Mouse (Mus musculus): Measurements from ENCODE around the gene Tex9. TPM values are rescaled to one million over a fixed set of nuclear protein-coding genes. Genes with fewer than 3 reads are reported as not detected.

Tex9 gene
- polyA plus RNA-seq, 1 experiment from 2014 or later = 17.9 TPM

GRCm38 (mm10) chr9:72493984-72494685 lies 2.1 kb upstream of the Tex9 start:
- Histone ChIP-seq H3K9me3 (ENCODE audit: control insufficient read depth, low read length) (no peaks in the 10 kb centered on the region), H3K27ac (ENCODE audit: low read depth, low read length) (no peak overlapping the region), H3K4me2 (no peak overlapping the region), H3K27me3 (replicated peaks; ENCODE audit: control insufficient read depth, insufficient read depth, low read length) (no peaks in the 10 kb centered on the region), H3K9ac (ENCODE audit: low read depth, low read length) (no peak overlapping the region), H3K4me1 (replicated peaks; ENCODE audit: control insufficient read depth, insufficient read depth, low read length) (peaks cover 7% of the 10 kb centered on the region; the same call in 1 of the 2 replicates), H3K36me3 (ENCODE audit: control insufficient read depth, insufficient read depth, low read length) (no peaks in the 10 kb centered on the region), H3K4me3 (ENCODE audit: low read depth, low read length) (no peak overlapping the region)
- DNase-seq (ENCODE audit: low spot score) (no peak), ATAC-seq (replicated peaks; ENCODE audit: low FRiP score) (no peak)
- WGBS = 79% methylated on average over 3 of the region's 3 CpGs

- H3K4me2 ChIP-seq = no peak overlapping the region
- no peak for ATAC-seq (replicated peaks; ENCODE audit: low FRiP score)
- DNase-seq (ENCODE audit: low spot score) = no peak
- H3K36me3 ChIP-seq (ENCODE audit: control insufficient read depth, insufficient read depth, low read length) = no peaks in the 10 kb centered on the region
- H3K9me3 ChIP-seq (ENCODE audit: control insufficient read depth, low read length) = no peaks in the 10 kb centered on the region
- no peak overlapping the region for H3K4me3 ChIP-seq (ENCODE audit: low read depth, low read length)
- WGBS = 79% methylated on average over 2 of the region's 2 CpGs
- no peaks in the 10 kb centered on the region for H3K27me3 ChIP-seq (replicated peaks; ENCODE audit: control insufficient read depth, insufficient read depth, low read length)
- no peak overlapping the region for H3K27ac ChIP-seq (ENCODE audit: low read depth, low read length)
- peaks cover 10% of the 10 kb centered on the region; the same call in 1 of the 2 replicates for H3K4me1 ChIP-seq (replicated peaks; ENCODE audit: control insufficient read depth, insufficient read depth, low read length)
- no peak overlapping the region for H3K9ac ChIP-seq (ENCODE audit: low read depth, low read length)
These were observed 1.5 kb upstream of the Tex9 start for GRCm38 (mm10) chr9:72493465-72493864.

GRCm38 (mm10) chr9:72491559-72492193 lies 336 bp downstream of the Tex9 start:
- Histone ChIP-seq H3K9me3 (ENCODE audit: control insufficient read depth, low read length) (no peaks in the 10 kb centered on the region), H3K9ac (ENCODE audit: low read depth, low read length) (peak overlapping the region; percentile 61), H3K4me2 (peak overlapping the region; percentile 68), H3K4me1 (replicated peaks; ENCODE audit: control insufficient read depth, insufficient read depth, low read length) (peaks cover 14% of the 10 kb centered on the region), H3K27me3 (replicated peaks; ENCODE audit: control insufficient read depth, insufficient read depth, low read length) (no peaks in the 10 kb centered on the region), H3K36me3 (ENCODE audit: control insufficient read depth, insufficient read depth, low read length) (no peaks in the 10 kb centered on the region), H3K27ac (ENCODE audit: low read depth, low read length) (peak overlapping the region; percentile 33), H3K4me3 (ENCODE audit: low read depth, low read length) (peak overlapping the region; percentile 67)
- WGBS = under 1% methylated on average over 32 of the region's 32 CpGs
- ATAC-seq (replicated peaks; ENCODE audit: low FRiP score) (peak; percentile 95), DNase-seq (ENCODE audit: low spot score) (peak; percentile 89)

GRCm38 (mm10) chr9:72489131-72489530 lies 2.9 kb downstream of the Tex9 start:
- Histone ChIP-seq H3K4me2 (no peak overlapping the region), H3K27me3 (replicated peaks; ENCODE audit: control insufficient read depth, insufficient read depth, low read length) (no peaks in the 10 kb centered on the region), H3K4me3 (ENCODE audit: low read depth, low read length) (no peak overlapping the region), H3K27ac (ENCODE audit: low read depth, low read length) (no peak overlapping the region; the same call in 1 of the 2 replicates), H3K9me3 (ENCODE audit: control insufficient read depth, low read length) (no peaks in the 10 kb centered on the region), H3K9ac (ENCODE audit: low read depth, low read length) (no peak overlapping the region), H3K4me1 (replicated peaks; ENCODE audit: control insufficient read depth, insufficient read depth, low read length) (peaks cover 14% of the 10 kb centered on the region), H3K36me3 (ENCODE audit: control insufficient read depth, insufficient read depth, low read length) (0 out of 2 replicates have a peak, but pooled peaks cover 3% of the 10 kb centered on the region)
- ATAC-seq (replicated peaks; ENCODE audit: low FRiP score) (no peak), DNase-seq (ENCODE audit: low spot score) (no peak)
- 82% methylated on average over 5 of the region's 5 CpGs for WGBS

- Histone ChIP-seq H3K36me3 (ENCODE audit: control insufficient read depth, insufficient read depth, low read length) (0 out of 2 replicates have a peak, but pooled peaks cover 3% of the 10 kb centered on the region), H3K4me2 (peak overlapping the region; percentile 16; the same call in 1 of the 2 replicates), H3K9me3 (ENCODE audit: control insufficient read depth, low read length) (no peaks in the 10 kb centered on the region), H3K27me3 (replicated peaks; ENCODE audit: control insufficient read depth, insufficient read depth, low read length) (no peaks in the 10 kb centered on the region), H3K4me1 (replicated peaks; ENCODE audit: control insufficient read depth, insufficient read depth, low read length) (peaks cover 14% of the 10 kb centered on the region), H3K9ac (ENCODE audit: low read depth, low read length) (no peak overlapping the region), H3K27ac (ENCODE audit: low read depth, low read length) (no peak overlapping the region), H3K4me3 (ENCODE audit: low read depth, low read length) (no peak overlapping the region)
- no peak for ATAC-seq (replicated peaks; ENCODE audit: low FRiP score)
- DNase-seq (ENCODE audit: low spot score) = no peak
These were observed 3.5 kb downstream of the Tex9 start for GRCm38 (mm10) chr9:72488523-72488922.

GRCm38 (mm10) chr9:72479276-72479675 lies 12.7 kb downstream of the Tex9 start:
- Histone ChIP-seq H3K4me3 (ENCODE audit: low read depth, low read length) (no peak overlapping the region), H3K4me1 (replicated peaks; ENCODE audit: control insufficient read depth, insufficient read depth, low read length) (no peaks in the 10 kb centered on the region), H3K27ac (ENCODE audit: low read depth, low read length) (no peak overlapping the region), H3K9me3 (ENCODE audit: control insufficient read depth, low read length) (no peaks in the 10 kb centered on the region), H3K36me3 (ENCODE audit: control insufficient read depth, insufficient read depth, low read length) (peaks cover 4% of the 10 kb centered on the region; the same call in 1 of the 2 replicates), H3K27me3 (replicated peaks; ENCODE audit: control insufficient read depth, insufficient read depth, low read length) (no peaks in the 10 kb centered on the region), H3K4me2 (no peak overlapping the region), H3K9ac (ENCODE audit: low read depth, low read length) (no peak overlapping the region)
- WGBS = 79% methylated on average over 1 of the region's 1 CpGs
- DNase-seq (ENCODE audit: low spot score) (no peak), ATAC-seq (replicated peaks; ENCODE audit: low FRiP score) (no peak)

- WGBS = 88% methylated on average over 6 of the region's 6 CpGs
- H3K9me3 ChIP-seq (ENCODE audit: control insufficient read depth, low read length) = no peaks in the 10 kb centered on the region
- H3K27me3 ChIP-seq (replicated peaks; ENCODE audit: control insufficient read depth, insufficient read depth, low read length) = no peaks in the 10 kb centered on the region
- H3K27ac ChIP-seq (ENCODE audit: low read depth, low read length) = no peak overlapping the region
- ATAC-seq (replicated peaks; ENCODE audit: low FRiP score) (no peak), DNase-seq (ENCODE audit: low spot score) (no peak)
- H3K4me1 ChIP-seq (replicated peaks; ENCODE audit: control insufficient read depth, insufficient read depth, low read length) = no peaks in the 10 kb centered on the region
- H3K36me3 ChIP-seq (ENCODE audit: control insufficient read depth, insufficient read depth, low read length) = peaks cover 7% of the 10 kb centered on the region; the same call in 1 of the 2 replicates
- H3K4me3 ChIP-seq (ENCODE audit: low read depth, low read length) = no peak overlapping the region
- H3K4me2 ChIP-seq = no peak overlapping the region
- H3K9ac ChIP-seq (ENCODE audit: low read depth, low read length) = no peak overlapping the region
These were observed 14.7 kb downstream of the Tex9 start for GRCm38 (mm10) chr9:72477306-72477705.

GRCm38 (mm10) chr9:72475511-72475910 lies 16.5 kb downstream of the Tex9 start:
- Histone ChIP-seq H3K4me1 (replicated peaks; ENCODE audit: control insufficient read depth, insufficient read depth, low read length) (no peaks in the 10 kb centered on the region), H3K27ac (ENCODE audit: low read depth, low read length) (no peak overlapping the region), H3K4me2 (no peak overlapping the region), H3K9ac (ENCODE audit: low read depth, low read length) (no peak overlapping the region), H3K27me3 (replicated peaks; ENCODE audit: control insufficient read depth, insufficient read depth, low read length) (no peaks in the 10 kb centered on the region), H3K9me3 (ENCODE audit: control insufficient read depth, low read length) (no peaks in the 10 kb centered on the region), H3K36me3 (ENCODE audit: control insufficient read depth, insufficient read depth, low read length) (peaks cover 7% of the 10 kb centered on the region; the same call in 1 of the 2 replicates), H3K4me3 (ENCODE audit: low read depth, low read length) (no peak overlapping the region)
- 90% methylated on average over 9 of the region's 9 CpGs for WGBS
- ATAC-seq (replicated peaks; ENCODE audit: low FRiP score) (no peak), DNase-seq (ENCODE audit: low spot score) (no peak)

Measured in liver, embryonic 11.5 days (tissue).